Mouse (Mus musculus) CD4-positive helper T cell, adult 2 months (primary cell): ENCODE results near the gene Serpinh1.

ENCODE experiments used
- DNase-seq: peaks from one replicate; pipeline ENCODE4 v3.0.0-alpha.2; 2012; ENCODE audit warnings: low read depth, missing footprints, low spot score

Gene Serpinh1

DNA sequence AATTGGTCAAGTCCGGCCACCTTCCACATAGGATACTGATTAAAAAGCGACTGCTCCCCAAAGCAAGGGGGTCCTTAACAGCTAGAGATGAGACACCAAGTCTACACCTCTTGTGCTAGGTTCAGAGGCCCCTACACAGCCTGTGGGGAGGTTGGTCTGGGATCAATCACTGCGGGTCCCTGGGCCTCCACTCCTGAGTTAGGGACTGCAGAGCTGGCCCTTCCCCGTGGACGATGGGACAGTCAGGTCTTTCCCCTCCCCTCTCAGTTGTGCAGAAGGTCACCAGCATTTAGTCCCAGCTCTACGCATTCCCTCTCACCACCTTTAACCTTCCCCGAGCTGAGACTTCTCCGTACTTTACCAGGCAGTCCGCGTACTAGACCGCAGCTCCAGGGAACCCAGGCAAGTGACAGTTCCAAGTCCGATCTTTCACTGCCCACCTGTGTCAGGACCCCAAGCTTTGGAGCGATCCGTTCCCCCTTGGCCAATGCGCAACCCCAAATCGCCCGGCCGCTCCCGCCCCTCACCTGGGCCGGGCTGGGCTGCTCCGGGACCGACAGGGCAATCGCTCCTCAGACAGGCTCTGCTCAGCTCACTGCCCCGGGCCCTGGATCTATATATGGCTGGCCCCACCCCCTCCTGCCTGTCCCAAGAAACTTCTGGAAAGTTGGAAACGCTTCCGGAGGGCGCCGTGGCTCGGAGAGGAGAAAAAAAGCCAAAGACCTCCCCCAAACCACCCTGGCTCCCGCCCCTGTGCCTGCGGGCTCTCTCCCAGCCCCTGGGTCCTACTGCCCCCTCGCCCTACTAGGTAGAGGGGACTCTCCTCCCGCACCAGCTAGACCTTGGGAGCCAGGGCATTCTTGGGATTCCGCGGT, at the start of gene Serpinh1:
Gene Serpinh1 (minus strand): TSS at position 714 of the 875 bp plus-strand sequence.
- DNase-seq: no peak

DNA sequence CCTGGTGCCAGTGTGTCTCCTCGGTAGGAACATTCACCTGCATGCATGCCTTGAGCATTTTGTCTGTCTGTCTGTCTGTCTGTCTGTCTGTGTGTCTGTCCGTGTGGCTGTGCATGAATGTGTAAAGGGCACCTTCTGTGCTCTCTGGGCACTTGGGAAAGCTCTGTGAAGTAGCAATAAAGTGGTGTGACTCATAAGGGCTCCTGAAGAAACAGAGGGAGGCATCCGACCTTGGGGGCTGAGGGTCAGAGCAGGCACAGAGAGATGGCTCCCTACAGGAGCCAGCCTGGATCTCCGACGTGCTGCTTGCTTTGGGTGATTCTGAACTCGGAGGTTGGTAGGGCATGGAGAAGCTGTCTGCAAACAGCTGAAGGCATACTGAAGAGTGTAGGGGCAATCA, 49.4 kb upstream of the Serpinh1 start:
- DNase-seq: no peak

DNA sequence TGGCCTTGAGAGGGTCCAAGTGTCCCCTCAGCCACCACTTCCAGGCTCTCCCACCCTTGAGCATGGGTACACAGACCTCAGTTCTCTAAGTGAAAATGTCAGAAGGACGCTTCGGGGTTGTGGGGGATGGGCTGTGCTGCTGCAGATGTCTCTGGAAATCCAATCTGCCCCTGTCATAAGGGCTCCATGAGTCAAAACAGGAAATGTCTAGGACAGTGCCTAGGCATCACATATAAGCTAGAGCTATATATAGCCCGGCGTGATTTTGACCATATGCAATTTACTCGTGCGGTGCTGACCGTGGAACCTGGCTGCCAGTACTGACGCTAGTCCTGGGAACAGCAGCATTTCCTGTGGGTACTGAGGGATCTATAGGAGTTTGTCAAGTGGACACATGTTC, 48.3 kb upstream of the Serpinh1 start:
- no peak for DNase-seq

DNA sequence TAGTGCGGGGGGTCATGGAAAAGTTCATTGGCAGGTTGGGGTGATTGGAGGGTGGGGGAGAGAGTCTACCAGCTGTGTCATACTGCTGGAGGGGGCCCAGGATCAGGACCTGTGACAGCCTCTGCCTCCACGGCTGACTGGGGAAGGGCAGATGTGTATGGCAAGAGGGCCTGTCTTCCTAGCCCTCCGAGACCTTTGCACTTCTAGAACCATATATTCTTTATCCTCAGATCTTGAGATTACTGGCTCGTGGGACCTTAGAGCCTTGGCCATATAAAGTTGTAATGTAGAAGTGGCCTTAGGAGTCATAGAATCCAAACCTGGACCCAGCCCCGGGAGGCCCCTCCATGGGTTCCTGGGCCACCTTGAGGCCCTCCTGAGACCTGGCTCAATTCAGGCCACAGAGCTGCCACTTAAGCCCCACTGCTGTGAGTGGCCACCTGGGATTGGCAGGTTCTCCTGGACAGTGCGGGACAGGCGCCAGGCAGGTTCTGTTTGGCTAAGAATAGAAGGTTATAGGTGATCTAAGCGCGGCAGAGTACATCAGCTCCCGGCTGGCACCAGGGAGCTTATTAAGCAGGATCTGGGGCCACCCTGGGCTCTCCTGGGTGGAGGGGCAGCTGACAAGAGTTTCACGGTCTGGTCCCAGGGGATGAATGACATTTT, 44.1 kb upstream of the Serpinh1 start:
- no peak for DNase-seq

DNA sequence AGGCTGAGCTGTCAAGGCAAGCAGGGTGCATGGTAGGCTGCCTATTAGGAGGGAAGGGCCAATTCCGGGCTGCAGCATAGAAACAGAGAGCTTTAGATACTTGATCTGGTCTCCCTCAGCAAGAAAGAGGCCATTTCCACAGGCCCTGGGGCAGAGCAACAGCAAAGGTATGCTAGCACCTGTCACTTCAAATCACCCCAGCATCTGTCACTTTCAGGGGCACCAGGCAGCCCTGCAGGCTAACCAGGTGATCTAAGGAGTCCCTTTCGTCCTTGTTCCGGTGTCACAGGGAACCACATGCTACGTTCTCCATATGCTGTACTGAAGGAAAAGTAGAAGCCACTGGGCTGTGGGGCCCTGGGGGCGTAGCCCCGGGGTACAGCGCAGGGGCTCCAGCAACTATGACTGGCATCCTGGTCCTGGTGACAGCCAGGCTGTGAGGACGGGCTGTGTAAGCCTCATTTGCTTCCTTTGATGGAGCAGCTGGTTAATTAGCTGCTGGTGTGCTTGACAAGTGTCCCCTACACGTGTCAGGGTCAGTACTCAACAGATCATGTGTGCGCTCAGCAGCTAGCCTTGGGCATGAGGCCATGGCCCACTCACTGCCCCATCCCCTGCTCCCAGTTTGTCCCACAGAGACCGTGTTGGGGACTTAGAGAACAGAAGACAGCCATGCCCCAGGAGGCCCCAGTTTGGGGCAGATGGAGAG, 43.0 kb upstream of the Serpinh1 start:
- DNase-seq: no peak

DNA sequence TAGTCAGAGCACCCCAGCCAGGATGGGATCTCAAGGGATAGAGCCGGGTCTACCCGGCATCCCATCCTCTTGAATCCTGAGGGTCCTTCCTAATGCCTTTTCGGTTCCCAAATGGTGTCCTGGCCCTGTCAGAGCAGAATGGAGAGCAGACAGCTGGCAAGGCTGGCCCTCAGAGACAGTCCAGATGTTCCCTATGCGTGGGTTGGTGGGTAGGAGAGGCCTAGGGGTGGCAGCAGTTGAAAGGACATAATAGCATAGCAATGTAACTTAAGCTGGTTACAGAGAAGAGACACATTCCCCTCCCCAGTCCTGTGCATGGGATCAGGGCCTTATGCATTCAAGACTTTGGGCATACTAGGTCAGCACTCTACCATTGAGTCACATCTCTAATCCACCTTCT, 42.3 kb upstream of the Serpinh1 start:
- no peak for DNase-seq

DNA sequence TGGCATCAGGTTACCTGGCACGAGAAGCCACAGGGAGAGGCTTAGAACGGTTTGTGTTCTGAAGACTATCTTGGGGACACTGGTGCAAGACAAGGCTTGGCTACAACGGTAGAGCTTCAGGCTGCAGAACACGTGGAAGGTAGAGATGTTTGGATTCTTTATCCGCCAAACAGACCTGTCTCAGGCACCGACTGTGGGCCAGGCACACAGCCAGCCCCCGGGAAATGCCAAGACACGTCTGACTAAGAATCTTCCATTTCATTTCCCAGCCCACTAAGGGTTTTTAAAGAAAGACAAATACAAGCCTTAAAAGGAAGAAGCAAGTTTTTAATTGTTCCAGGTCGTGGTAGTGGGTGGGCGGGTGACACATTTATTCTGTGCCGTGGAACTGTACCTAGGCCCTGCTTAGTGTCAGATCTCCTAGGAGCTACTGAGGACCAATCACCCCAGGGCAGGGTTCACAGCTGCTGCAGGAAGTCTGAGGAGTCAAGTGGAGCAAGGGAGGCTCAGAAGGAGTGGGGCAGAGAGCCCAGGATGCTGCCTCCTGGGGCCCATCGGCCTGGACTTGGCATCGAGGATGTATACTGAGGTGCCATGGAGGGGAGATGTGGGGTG, 40.8 kb upstream of the Serpinh1 start:
- DNase-seq: no peak

DNA sequence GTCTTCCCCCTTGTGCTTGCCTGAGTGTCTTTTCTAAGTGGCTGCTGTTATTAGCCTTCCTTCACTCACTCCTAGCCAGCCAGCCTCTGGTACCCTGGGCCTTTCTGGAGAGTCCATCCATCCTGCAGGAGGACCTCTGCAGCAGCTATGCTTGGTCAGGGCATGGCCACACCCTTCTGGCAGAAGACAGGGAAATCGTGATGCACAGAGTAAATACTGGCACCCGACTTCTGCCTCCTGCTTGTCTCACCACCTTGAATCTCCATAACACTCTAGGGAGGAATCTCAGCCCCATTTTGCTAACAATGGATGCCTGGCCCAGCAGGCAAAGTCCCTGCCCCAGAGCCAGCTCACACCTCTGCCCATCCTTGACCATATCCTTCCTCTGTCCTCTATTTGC, 39.7 kb upstream of the Serpinh1 start:
- no peak for DNase-seq

DNA sequence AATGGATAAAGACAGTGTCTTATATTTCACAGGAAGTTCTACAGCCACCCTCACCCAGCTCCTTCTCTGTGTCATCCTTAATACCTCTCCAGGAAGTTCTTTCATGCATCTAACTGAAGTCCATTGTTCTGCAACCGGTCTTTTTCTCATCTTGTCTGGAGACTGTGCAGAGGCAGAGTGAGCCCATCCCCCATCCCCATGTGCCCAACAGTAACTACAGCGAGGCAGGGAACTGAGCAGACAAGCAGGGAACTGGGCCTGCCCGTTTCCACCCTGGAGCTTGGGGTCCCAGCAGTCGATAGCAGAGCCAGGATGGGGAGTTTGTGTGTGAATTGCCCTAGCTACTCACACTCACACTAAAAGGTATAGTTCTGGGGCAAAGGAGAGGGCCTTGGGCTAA, 37.5 kb upstream of the Serpinh1 start:
- DNase-seq: no peak

DNA sequence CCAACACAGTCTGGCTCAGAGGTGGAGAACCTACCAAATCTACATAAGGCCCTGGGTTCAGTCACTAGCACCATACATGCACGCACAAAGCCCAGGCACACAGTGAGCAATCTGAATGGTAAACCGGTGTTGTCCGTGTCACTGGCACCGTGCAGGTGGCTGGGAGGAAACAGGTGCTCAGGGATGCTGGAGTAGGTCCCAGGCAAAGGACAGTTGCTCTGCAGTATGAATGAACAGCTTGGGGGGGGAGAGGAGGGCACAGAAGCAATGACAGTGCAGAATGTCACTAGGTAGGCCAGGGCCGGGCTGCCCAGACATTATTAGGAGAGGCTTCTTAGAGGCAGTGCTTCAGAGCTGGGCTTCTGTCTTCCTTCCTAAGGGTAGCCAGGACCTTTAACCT, 34.3 kb upstream of the Serpinh1 start:
- DNase-seq: no peak

DNA sequence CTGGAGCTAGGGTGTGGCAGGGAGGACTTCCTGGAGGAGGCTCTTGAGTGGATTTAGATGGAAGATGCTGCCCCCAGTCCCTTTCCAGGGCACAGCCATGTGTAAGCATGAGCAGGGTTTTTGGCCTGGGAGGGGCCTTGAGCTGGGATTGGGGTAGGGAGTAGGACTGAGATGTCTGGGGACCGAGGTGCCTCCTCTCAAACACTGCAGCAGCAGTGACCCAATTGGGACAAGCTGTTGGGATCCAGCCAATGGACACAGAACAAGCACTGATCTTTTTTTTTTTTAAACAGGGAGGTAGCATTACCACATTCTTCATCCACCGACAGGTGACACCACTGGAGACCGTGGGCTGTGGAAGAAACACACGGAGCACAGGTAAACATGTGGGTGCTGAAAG, 33.8 kb upstream of the Serpinh1 start:
- DNase-seq: no peak

DNA sequence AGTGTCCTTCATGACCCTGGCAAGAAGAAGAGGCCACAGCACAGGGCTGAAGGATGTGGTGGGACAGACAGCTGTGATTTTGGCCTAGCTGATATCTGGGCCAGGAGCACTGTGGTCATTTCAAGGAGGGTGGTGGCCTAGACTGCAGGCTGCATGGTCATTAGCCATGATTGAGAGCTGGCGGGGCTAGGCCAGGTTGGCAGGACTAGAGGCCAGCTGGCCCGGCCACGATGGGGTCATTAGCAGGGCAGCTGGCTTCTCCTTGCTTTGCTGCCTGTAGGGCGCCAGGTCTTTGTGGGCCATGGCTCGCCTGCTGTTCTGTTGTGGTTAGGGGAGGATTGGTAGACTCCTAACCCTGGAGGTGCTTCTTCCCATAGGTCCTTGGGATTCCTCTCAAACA, 33.0 kb upstream of the Serpinh1 start:
- DNase-seq: no peak

DNA sequence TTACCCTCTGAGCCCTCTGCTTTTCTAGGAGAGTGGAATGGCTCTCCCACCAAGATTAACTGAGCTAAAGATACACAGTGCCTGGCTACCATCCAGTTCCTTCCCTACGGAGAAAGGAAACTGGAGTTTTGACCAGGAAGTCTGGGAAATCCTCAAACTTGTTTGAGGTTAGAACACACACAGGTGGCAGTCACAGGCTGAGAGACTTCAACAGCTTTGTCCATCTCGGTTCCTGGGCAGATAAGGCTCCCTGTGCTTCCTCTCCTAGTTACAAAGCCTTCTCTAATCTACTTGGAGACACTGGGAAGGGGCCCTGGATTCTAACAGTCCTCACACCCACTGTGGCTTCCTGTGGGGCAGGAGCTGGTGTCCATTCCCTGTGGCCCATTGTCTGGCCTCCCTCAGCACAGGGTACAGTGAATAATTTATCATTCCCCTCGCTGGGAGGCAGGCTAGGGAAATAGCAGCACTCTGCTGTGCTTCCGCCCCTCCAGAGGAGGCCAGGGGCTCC, 31.1 kb upstream of the Serpinh1 start:
- DNase-seq: no peak

DNA sequence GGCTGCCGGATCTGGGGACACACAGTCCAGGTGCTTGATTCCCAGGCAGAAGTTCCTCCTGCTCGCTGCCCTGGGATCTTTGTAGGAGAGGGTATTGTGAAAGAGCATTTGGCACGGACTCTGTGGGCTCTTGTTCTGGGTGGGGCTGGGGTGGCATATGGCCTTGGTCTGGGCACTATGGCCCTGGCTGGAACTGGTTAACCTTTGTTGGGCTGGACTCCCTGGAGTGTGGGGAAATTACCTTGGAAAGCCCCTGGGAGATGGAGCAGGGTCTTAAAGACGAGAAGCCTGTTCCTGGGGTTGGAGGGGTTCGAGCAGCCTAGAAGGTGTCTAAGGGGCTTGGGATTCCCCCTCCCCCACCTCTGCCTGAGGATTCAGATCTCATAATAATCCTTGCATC, 30.2 kb upstream of the Serpinh1 start:
- DNase-seq: no peak

DNA sequence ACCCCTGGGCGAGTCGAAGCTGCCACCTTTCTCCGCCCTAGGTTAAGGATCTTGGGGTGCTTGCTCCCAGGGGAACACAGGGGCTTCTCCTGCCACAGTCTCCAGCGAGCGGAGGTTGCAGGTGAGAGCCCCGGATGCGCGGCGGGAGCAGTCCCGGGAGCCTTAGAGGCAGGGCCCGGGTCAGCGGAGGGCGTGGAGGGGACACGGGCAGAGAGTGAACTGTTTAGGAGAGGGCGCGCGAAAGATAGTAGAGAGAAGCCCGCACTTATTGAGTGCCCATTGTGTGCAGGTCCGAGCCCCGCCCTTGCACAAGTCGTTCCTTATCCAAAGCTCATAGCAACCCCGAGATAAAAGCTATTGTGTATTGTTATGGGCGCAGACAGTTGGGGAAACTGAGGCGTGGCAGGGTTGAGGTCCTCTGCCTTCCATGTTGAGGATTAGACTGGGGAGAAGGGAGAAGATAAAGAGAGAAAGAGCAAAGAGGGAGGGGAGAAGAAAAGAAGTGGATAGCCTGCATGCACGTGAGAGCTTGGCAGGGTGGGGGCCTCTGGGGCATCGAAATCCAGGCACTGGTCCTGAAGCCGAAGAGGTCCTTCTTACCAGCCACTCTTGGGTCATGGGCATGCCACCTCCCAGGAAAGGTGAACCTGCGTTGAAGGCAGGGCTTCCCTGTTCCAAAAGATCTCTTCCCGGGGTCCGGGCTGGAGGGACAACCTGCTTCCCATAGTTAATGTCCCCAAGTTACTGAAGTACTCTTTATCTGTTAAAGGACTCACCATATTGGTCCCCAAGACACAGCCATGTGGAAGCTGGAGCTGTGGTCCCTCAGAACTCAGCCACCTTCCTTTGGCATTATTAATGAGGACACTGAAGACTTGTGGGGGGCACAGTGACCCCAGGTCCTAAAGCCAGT, 29.3 kb upstream of the Serpinh1 start:
- DNase-seq: no peak

DNA sequence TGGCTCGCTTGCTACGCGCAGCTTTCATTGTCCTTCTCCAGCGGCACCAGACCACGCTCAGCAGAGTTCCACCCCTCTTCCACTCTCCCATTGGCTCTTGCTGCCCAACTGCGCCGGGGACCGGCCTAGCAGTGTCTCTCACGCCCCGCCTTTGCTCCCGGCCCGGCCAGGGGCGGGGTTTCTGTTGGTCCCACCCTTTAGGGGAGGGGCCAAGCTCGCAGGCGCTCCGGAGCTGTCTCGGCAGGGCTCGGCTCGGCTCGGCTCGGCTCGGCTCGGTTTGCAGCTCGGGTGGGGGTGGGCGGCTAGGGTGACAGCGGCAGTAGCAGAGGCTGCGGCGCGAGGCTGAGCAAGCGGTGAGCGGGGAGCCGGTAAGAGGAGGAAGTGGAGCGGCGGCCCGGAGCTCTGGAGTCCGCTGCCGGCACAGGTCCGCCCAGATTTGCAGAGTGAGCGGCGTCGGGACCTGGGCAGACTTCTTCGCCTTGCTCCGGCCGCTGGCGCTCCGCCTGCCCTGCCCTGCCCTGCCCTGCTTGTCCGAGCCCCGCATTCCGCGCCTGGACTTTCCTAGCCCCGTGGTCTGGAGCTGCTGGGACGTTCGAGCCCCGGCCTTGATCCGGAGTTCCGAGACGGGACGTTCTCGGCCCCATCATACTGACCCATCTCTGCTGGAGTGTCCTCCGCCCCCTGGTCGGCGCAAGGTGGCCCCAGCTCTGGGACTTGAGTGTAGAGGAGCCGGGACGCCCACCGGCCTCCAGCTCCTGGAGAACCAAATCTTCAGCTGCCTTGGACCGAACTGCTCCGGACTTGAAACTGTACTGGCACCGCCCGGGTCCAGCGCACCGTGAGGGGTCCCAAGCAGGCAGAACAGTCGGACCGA, 28.4 kb upstream of the Serpinh1 start, which contains the start of gene Gdpd5:
Gene Gdpd5 (plus strand): TSS at position 201 of the 874 bp plus-strand sequence.
- peak; percentile 98 for DNase-seq

DNA sequence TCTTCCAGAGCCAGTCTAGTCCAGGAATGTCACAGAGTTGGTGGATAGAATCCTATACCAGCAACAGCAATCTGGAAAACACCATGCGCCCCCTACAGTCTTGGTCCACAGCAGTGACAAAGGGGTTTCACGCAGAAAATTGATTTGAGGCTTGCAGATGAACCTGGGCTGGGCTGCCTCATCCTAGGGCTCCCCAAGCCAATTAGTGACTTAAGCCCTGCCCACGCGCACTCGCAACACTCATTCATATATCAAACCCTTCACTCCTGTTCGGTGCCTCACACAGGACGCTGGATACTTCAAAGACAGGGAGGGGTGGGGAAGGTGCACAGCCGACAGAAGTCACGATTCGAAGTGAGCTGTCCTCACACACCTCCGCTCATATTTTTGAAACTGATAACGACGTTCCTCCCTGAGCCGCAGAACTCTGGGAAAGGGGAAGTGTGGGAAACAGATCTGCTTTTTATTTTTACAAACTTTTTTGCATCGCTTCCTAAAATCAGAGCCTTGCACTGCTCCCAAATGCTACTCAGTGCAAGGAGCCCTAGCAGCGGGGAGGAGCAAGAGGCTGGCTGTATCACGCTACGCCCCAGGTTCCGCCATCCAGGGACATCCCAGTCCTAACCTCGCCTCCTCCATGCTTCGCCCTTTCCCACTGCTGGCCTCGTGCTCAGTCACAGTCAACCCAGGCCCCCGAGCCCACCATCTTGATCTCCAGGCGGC, 27.6 kb upstream of the Serpinh1 start:
- peak; percentile 56 for DNase-seq

DNA sequence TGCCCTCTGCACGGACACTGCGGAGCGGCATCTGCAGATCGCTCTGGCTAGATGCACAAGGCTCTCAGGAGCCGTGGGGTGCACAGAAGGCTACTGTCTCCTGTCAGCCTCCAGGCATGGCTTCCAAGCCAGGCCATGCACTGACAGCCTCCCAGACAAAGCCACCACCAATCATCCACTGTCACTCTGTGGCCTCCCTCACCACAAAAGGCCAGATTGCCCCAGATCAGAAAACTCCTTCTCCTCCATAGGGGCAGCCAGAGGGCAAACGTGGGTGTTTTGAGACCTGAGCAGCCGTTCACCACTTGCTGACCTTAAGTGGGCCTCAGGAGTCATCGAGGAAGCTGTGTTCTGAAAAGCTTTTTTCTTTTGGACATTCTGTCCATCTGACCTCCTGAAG, 25.8 kb upstream of the Serpinh1 start:
- DNase-seq: no peak

DNA sequence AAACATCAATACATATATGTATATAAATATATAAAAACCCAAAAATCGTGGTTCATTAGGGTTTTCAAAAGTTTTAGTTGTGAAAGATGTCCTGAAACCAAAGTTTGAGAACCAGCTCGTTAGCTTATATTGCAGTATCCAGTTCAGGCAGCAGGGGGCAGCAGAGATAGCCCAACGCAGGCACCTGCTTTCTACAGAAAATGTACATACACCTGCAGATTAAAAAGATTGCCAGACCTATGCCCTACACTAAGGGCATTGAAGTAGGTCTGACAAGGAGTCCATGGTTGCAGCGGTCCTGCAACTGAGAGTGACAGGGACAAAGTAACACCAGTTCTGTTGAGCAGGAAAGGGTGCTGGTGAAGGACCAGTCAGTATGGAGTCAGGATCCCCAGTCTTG, 22.4 kb upstream of the Serpinh1 start:
- peak; percentile 79 for DNase-seq
